Mouse (Mus musculus) myocyte (in vitro differentiated cells): ENCODE measurements around the gene Nr2c2. TPM values are rescaled to one million over a fixed set of nuclear protein-coding genes. Genes with fewer than 3 reads are reported as not detected.
A peak's percentile ranks its signal among the peaks of the same experiment; 100 is the strongest.

Source experiments
- H3K27me3 ChIP-seq: one replicate; pipeline ENCODE4 v1.6.1; 2011; ENCODE audit not compliant: control insufficient read depth, insufficient read depth, insufficient read length
- H3K36me3 ChIP-seq: one replicate; pipeline ENCODE4 v1.6.1; 2011; ENCODE audit not compliant: control insufficient read depth, insufficient read depth
- H3K4me2 ChIP-seq: one replicate; pipeline ENCODE4 v1.6.1; 2011; ENCODE audit warnings: low read depth, control low read depth
- H3K4me3 ChIP-seq: one replicate; pipeline ENCODE4 v1.5.1; 2011; ENCODE audit warnings: mild to moderate bottlenecking, control low read depth, moderate library complexity
- H3K79me2 ChIP-seq: one replicate; pipeline ENCODE4 v1.6.1; 2011; ENCODE audit not compliant: control insufficient read depth, insufficient read depth
- H3ac ChIP-seq: one replicate; pipeline ENCODE4 v1.6.1; 2011; ENCODE audit not compliant: control insufficient read depth, insufficient read length
- CEBPB ChIP-seq: IDR thresholded peaks from 2 replicates; pipeline ENCODE4 v1.6.1; 2011; ENCODE audit warnings: mild to moderate bottlenecking, moderate library complexity; ENCODE audit not compliant: poor library complexity, insufficient read depth, severe bottlenecking
- E2F4 ChIP-seq: IDR thresholded peaks from one replicate; pipeline ENCODE4 v1.6.1; 2011; ENCODE audit warnings: mild to moderate bottlenecking, control low read depth, moderate library complexity; ENCODE audit not compliant: insufficient read depth
- MAX ChIP-seq: IDR thresholded peaks from one replicate; pipeline ENCODE4 v1.6.1; 2011; ENCODE audit warnings: low read depth, mild to moderate bottlenecking, control low read depth
- MYOD1 ChIP-seq, 3 experiments: IDR thresholded peaks; one replicate each; pipeline ENCODE4 v1.6.1; 2011; ENCODE audit warnings: control low read depth in 2 of 3, low read depth in 2 of 3, mild to moderate bottlenecking in 2 of 3, moderate library complexity in 1 of 3; ENCODE audit not compliant: insufficient read length in 2 of 3, control insufficient read depth in 1 of 3
- MYOG ChIP-seq, 3 experiments: IDR thresholded peaks; one replicate each; pipeline ENCODE4 v1.6.1; 2011; ENCODE audit warnings: control low read depth in 2 of 3, low read depth in 2 of 3, mild to moderate bottlenecking in 2 of 3; ENCODE audit not compliant: insufficient read length in 2 of 3, control insufficient read depth in 1 of 3, insufficient read depth in 1 of 3
- POLR2A ChIP-seq: IDR thresholded peaks from one replicate; pipeline ENCODE4 v1.6.1; 2011; ENCODE audit warnings: low read depth, mild to moderate bottlenecking, control low read depth, moderate library complexity; ENCODE audit not compliant: insufficient read length
- POLR2AphosphoS2 ChIP-seq: IDR thresholded peaks from one replicate; pipeline ENCODE4 v1.6.1; 2011; ENCODE audit warnings: low read depth, control low read depth; ENCODE audit not compliant: insufficient read length
- REST ChIP-seq: IDR thresholded peaks from one replicate; pipeline ENCODE4 v1.6.1; 2011; ENCODE audit warnings: mild to moderate bottlenecking, control low read depth, moderate library complexity; ENCODE audit not compliant: insufficient read depth, insufficient read length
- SRF ChIP-seq: IDR thresholded peaks from one replicate; pipeline ENCODE4 v1.6.1; 2011; ENCODE audit warnings: low read depth; ENCODE audit not compliant: control insufficient read depth, insufficient read length
- TCF12 ChIP-seq: IDR thresholded peaks from one replicate; pipeline ENCODE4 v1.6.1; 2011; ENCODE audit warnings: mild to moderate bottlenecking, control low read depth; ENCODE audit not compliant: poor library complexity, insufficient read depth, severe bottlenecking
- TCF3 ChIP-seq: IDR thresholded peaks from one replicate; pipeline ENCODE4 v1.6.1; 2011; ENCODE audit warnings: low read depth, control low read depth; ENCODE audit not compliant: insufficient read length
- USF1 ChIP-seq: IDR thresholded peaks from one replicate; pipeline ENCODE4 v1.6.1; 2011; ENCODE audit warnings: low read depth, mild to moderate bottlenecking, control low read depth, moderate library complexity
- polyA plus RNA-seq: library from polyadenylated mRNA; unstranded; fragments of >200 nt; fragmentation: generic; extraction: Trizol; gene quantifications from one replicate; pipeline ENCODE4 v1.2.1, GENCODE M21; 2012; ENCODE audit warnings: missing spikeins

Nr2c2 gene
- polyA plus RNA-seq, 1 experiment: 5.8 TPM

- Histone ChIP-seq H3K4me2 (peak overlapping the region; percentile 88), H3K4me3 (peak overlapping the region; percentile 92), H3K36me3 (no peaks in the 10 kb centered on the region), H3K27me3 (no peaks in the 10 kb centered on the region), H3K79me2 (peaks cover 20% of the 10 kb centered on the region), H3ac (peak overlapping the region; percentile 89)
- TF ChIP-seq REST (no peak), TCF3 (no peak), SRF (no peak), MYOG (IDR thresholded peaks at IDR 0.05; ENCODE audit: control insufficient read depth in 1 of 3, insufficient read depth in 1 of 3, insufficient read length in 2 of 3, low read depth in 2 of 3) (peak in 1 of 3 experiments; percentile 12), USF1 (no peak), MYOD1 (IDR thresholded peaks at IDR 0.05; ENCODE audit: control insufficient read depth in 1 of 3, insufficient read length in 2 of 3, low read depth in 2 of 3) (peak in 1 of 3 experiments; percentile 19)
These were observed 123.0 kb downstream of the Nr2c2 start for GRCm38 (mm10) chr6:92214055-92214772.

GRCm38 (mm10) chr6:92214773-92215449, 123.7 kb downstream of the Nr2c2 start, which contains the start of gene Rbsn:
Rbsn (minus strand) TSS chr6:92214925.
- peaks cover 20% of the 10 kb centered on the region for H3K79me2 ChIP-seq
- no peaks in the 10 kb centered on the region for H3K36me3 ChIP-seq
- H3K27me3 ChIP-seq: peaks cover 3% of the 10 kb centered on the region
- peak; percentile 76 for TF ChIP-seq SRF
- TF ChIP-seq TCF3: no peak
- no peak for TF ChIP-seq MYOD1 (IDR thresholded peaks at IDR 0.05; ENCODE audit: control insufficient read depth in 1 of 3, insufficient read length in 2 of 3, low read depth in 2 of 3)
- TF ChIP-seq MYOG (IDR thresholded peaks at IDR 0.05; ENCODE audit: control insufficient read depth in 1 of 3, insufficient read depth in 1 of 3, insufficient read length in 2 of 3, low read depth in 2 of 3): peak in 1 of 3 experiments; percentile 20
- TF ChIP-seq POLR2A: peak; percentile 79
- no peak for TF ChIP-seq USF1
- no peak for TF ChIP-seq E2F4
- no peak for TF ChIP-seq REST
- no peak for TF ChIP-seq TCF12
- TF ChIP-seq MAX: no peak
- TF ChIP-seq CEBPB: no peak
- peak; percentile 50 for TF ChIP-seq POLR2AphosphoS2
- H3K4me2 ChIP-seq: peak within 1 kb of the TSS; percentile 98
- peak within 1 kb of the TSS; percentile 92 for H3K4me3 ChIP-seq
- peak within 1 kb of the TSS; percentile 89 for H3ac ChIP-seq

- no peaks in the 10 kb centered on the region for H3K79me2 ChIP-seq
- TF ChIP-seq MYOD1 (IDR thresholded peaks at IDR 0.05; ENCODE audit: control insufficient read depth in 1 of 3, insufficient read length in 2 of 3, low read depth in 2 of 3) (no peak), TCF3 (no peak), MYOG (IDR thresholded peaks at IDR 0.05; ENCODE audit: control insufficient read depth in 1 of 3, insufficient read depth in 1 of 3, insufficient read length in 2 of 3, low read depth in 2 of 3) (no peak), E2F4 (no peak), POLR2A (no peak), REST (no peak), TCF12 (no peak), POLR2AphosphoS2 (no peak), USF1 (no peak), CEBPB (no peak)
- H3K27me3 ChIP-seq: peaks cover 25% of the 10 kb centered on the region
- H3K4me2 ChIP-seq: no peak overlapping the region
- H3K36me3 ChIP-seq: no peaks in the 10 kb centered on the region
- no peak overlapping the region for H3K4me3 ChIP-seq
- H3ac ChIP-seq: no peak overlapping the region
These were observed 128.3 kb downstream of the Nr2c2 start for GRCm38 (mm10) chr6:92219445-92219844.

- Histone ChIP-seq H3K79me2 (no peaks in the 10 kb centered on the region), H3K4me3 (no peak overlapping the region), H3K36me3 (no peaks in the 10 kb centered on the region), H3K27me3 (peaks cover 25% of the 10 kb centered on the region), H3ac (no peak overlapping the region), H3K4me2 (no peak overlapping the region)
- no peak for TF ChIP-seq SRF
- TF ChIP-seq REST: no peak
- no peak for TF ChIP-seq POLR2AphosphoS2
- no peak for TF ChIP-seq TCF12
These were observed 130.4 kb downstream of the Nr2c2 start for GRCm38 (mm10) chr6:92221604-92222003.
